Mouse (Mus musculus) spleen, adult 2 months (tissue): ENCODE results near the gene Atl1. TPM values are rescaled to one million over a fixed set of nuclear protein-coding genes. Genes with fewer than 3 reads are reported as not detected.

ENCODE experiments used
- DNase-seq, 2 experiments: peaks; one replicate each; pipeline versions ENCODE4 v3.0.0 to v3.0.0-alpha.2; 2012 to 2021; ENCODE audit warnings: low spot score in 2 of 2, low read depth in 1 of 2
- H3K27ac ChIP-seq: fragments of 200-500 bp; 2 replicates; pipeline ENCODE4 v1.5.1; 2012; ENCODE audit warnings: low read length, inconsistent platforms; ENCODE audit not compliant: insufficient read depth
- H3K27me3 ChIP-seq: fragments of 200-500 bp; 2 replicates; pipeline ENCODE4 v1.6.1; 2012; ENCODE audit warnings: mild to moderate bottlenecking, moderate library complexity, low read length, inconsistent platforms; ENCODE audit not compliant: control insufficient read depth, insufficient read depth
- H3K36me3 ChIP-seq: fragments of 200-500 bp; 2 replicates; pipeline ENCODE4 v1.6.1; 2012; ENCODE audit warnings: mild to moderate bottlenecking, low read length, inconsistent platforms; ENCODE audit not compliant: control insufficient read depth, insufficient read depth
- H3K4me1 ChIP-seq: fragments of 200-500 bp; 2 replicates; pipeline ENCODE4 v1.6.1; 2011; ENCODE audit warnings: inconsistent platforms; ENCODE audit not compliant: control insufficient read depth, insufficient read depth, insufficient read length
- H3K4me3 ChIP-seq: fragments of 200-500 bp; 2 replicates; pipeline ENCODE4 v1.5.1; 2011; ENCODE audit warnings: mild to moderate bottlenecking, inconsistent platforms; ENCODE audit not compliant: insufficient read depth, insufficient read length; ENCODE audit errors: extremely low read depth
- CTCF ChIP-seq: fragments of 200-500 bp; IDR thresholded peaks from 2 replicates; pipeline ENCODE4 v1.5.1; 2011; ENCODE audit warnings: mild to moderate bottlenecking, inconsistent platforms; ENCODE audit not compliant: insufficient read depth, insufficient read length, insufficient replicate concordance; ENCODE audit errors: extremely low read depth
- POLR2A ChIP-seq: fragments of 200-500 bp; IDR thresholded peaks from 2 replicates; pipeline ENCODE4 v1.6.1; 2011; ENCODE audit warnings: low read depth, low read length, inconsistent platforms
- WGBS: fragments of 180-500 bp; shearing (Covaris S2); methylation state at CpG from one replicate; pipeline ENCODE4 v1.1.7; 2018; 5-methylcytosine and 5-hydroxymethylcytosine counted together
- polyA plus RNA-seq: library from polyadenylated mRNA; depleted of rRNA; stranded (reverse); fragments of >200 nt; gene quantifications from 2 replicates; pipeline ENCODE4 v1.2.3, GENCODE M21; 2012

Atl1 gene
- polyA plus RNA-seq, 1 experiment = 0.78 TPM

DNA sequence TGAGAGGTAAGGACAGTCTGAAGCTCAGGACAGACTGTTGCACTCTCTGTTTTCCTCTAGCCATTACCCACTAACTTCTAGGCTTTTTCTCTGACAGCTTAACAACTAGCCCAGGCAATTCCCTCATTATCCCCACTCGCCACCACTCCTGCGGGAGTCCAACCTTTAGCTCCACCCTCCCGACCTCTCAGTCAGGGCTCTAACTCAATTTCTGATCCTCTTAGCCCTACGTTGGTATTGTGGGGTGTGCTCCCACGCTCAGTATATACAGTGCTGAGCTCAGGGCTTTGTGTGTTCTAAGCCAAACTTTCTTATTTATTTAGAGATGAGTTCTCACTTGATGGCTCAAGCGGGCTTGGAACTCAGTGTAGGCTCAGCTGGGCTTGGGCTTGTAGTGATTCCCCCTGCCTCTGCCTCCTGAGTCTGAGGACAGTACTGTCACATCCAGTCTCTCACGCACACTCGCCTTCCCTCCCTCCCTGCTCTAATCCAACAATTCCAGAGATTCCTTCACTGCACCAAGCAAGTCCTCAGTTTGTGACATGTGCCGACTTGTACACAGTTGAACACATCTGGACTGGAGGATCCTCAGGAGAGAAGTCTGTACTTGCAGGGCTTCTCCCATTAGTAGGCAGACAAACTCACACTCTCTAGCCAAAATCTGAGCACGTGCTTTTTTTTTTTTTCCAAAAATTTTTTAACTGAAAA is 11.1 kb upstream of the Atl1 start:
- no peak for DNase-seq
- Histone ChIP-seq H3K4me3 (no peak overlapping the region), H3K27ac (no peak overlapping the region), H3K4me1 (peaks cover 4% of the 10 kb centered on the region; the same call in 1 of the 2 replicates), H3K36me3 (no peaks in the 10 kb centered on the region), H3K27me3 (no peaks in the 10 kb centered on the region)
- 89% methylated on average over 10 of the region's 10 CpGs for WGBS
- TF ChIP-seq POLR2A (no peak), CTCF (no peak)

DNA sequence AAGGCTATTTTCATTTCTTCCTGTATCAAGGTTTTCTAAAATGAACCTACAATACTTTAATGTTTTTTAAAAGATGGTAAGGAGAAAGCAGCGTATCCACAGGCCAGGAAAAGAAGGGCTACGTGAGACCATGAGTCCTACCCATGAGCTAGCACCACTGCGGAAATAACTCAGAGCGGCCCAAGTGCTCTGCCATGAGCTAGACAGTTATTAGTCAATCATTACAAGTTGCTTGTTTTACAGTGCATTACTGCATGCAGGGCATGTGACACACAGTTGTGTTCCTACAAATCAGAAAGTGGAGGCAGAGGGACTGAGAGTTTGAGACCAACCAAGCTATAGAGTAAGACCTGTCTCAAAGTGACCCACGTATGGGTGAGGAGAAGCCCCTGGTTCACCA is 8.4 kb upstream of the Atl1 start:
- TF ChIP-seq POLR2A = no peak
- no peak for TF ChIP-seq CTCF
- DNase-seq = no peak
- WGBS = 96% methylated on average over 5 of the region's 5 CpGs
- Histone ChIP-seq H3K4me1 (peaks cover 11% of the 10 kb centered on the region), H3K36me3 (no peaks in the 10 kb centered on the region), H3K27me3 (no peaks in the 10 kb centered on the region), H3K4me3 (no peak overlapping the region), H3K27ac (no peak overlapping the region)

DNA sequence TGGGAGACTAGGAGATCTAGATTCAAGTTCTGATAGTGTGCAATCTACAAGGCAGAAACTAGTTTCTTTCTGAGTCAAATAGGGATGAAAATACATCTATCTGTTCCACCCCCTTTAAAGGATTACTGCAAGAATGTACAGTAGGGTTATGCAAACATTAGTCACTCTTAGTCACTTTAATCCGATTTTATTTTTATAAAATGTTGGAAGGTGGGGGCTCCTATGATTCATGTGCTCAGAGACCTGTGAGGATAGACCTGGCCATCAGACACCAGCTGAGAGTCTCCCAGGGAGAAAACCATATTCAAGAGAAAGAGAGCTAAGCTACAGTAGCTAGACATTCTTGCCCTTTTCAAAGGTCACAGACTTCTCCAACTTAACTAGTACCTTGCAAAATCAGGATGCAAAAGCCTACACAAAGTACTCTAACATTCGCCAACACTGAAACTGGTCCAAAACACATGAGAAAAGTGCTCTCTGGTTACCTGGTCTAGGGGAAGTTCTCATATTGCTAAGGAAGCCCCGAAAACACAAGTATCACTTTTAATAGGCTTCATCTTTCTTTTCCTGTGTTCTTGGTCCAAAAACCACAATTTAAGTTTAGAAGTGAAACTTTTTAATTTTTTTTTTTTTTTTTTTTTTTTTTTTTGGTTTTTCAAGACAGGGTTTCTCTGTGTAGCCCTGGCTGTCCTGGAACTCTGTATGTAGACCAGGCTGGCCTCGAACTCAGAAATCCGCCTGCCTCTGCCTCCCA is 7.1 kb upstream of the Atl1 start:
- no peak for DNase-seq
- Histone ChIP-seq H3K36me3 (no peaks in the 10 kb centered on the region), H3K27ac (no peak overlapping the region), H3K4me1 (peaks cover 11% of the 10 kb centered on the region), H3K27me3 (no peaks in the 10 kb centered on the region), H3K4me3 (no peak overlapping the region)
- TF ChIP-seq CTCF (no peak), POLR2A (no peak)
- WGBS = 68% methylated on average over 5 of the region's 5 CpGs

DNA sequence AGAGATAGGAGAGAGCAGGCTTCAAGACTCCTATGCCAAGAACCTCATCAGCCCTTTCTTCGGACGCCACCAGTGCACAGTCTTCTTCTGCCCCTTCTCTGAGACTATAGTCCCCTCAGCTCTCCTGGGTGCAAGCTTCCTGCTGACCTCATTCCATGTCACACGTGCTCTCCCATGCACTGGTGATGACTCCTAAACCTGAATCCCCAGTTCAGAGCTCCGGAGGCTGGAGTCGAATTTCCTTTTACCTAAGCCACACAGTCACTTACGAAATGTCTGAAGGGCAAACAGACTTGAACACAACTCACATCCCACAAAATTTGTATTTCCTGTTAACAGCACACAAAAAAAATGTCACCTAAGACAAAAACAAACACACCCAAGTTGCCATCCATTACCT is 4.6 kb upstream of the Atl1 start:
- Histone ChIP-seq H3K27me3 (no peaks in the 10 kb centered on the region), H3K4me3 (no peak overlapping the region), H3K4me1 (peaks cover 18% of the 10 kb centered on the region), H3K36me3 (no peaks in the 10 kb centered on the region), H3K27ac (no peak overlapping the region)
- 90% methylated on average over 6 of the region's 6 CpGs for WGBS
- TF ChIP-seq POLR2A (no peak), CTCF (no peak)
- no peak for DNase-seq

GRCm38 (mm10) chr12:69888345-69888744 is 4.1 kb upstream of the Atl1 start:
- no peak overlapping the region for H3K4me3 ChIP-seq
- no peaks in the 10 kb centered on the region for H3K27me3 ChIP-seq
- no peak overlapping the region for H3K27ac ChIP-seq
- no peak for DNase-seq
- 94% methylated on average over 1 of the region's 1 CpGs for WGBS
- TF ChIP-seq CTCF = no peak
- TF ChIP-seq POLR2A = no peak
- H3K36me3 ChIP-seq = no peaks in the 10 kb centered on the region
- peaks cover 18% of the 10 kb centered on the region for H3K4me1 ChIP-seq

DNA sequence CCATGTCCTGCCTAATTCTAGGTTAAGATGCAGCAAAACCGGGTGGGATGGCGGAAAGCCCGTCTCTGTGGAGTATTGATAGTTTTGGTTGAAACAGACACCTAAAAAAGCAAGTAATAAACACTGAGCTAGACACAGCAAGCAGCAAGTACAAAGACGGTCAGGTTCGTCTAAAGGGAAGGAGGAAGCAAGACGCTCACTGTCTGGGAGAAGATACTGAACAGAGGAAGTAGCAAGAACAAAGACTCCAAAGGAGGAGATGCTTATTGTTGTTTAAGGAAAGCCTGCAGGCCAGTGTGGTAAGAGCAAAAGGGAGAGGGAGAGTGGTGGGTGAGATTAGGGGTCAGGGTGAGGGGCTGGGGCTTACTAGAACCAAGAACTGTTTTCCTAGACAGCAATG is 2.4 kb upstream of the Atl1 start:
- 51% methylated on average over 6 of the region's 6 CpGs for WGBS
- no peaks in the 10 kb centered on the region for H3K36me3 ChIP-seq
- no peaks in the 10 kb centered on the region for H3K27me3 ChIP-seq
- peaks cover 18% of the 10 kb centered on the region for H3K4me1 ChIP-seq
- no peak overlapping the region for H3K4me3 ChIP-seq
- no peak for DNase-seq
- TF ChIP-seq CTCF = no peak
- TF ChIP-seq POLR2A = no peak
- no peak overlapping the region for H3K27ac ChIP-seq

DNA sequence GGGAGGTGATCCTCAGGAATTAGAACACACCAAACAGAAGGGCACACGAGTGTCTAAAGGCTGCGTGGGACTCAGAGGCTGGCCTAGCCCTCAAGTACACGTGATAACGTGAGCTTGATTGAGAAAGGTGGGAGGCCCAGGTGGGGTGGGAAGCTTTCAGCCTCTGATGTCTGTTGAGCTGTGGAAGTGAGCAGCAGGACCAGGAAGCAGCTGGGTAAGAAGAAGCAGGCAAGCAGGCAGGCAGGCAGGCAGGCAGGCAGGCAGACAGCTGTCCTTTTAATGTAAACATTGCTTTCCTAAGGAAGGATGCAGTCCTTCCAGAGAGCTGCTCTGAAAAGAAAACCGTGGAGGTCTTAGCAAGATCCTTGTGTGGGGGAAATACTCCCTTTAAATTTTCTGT is 1.9 kb upstream of the Atl1 start:
- WGBS = 28% methylated on average over 5 of the region's 5 CpGs
- Histone ChIP-seq H3K4me3 (no peak overlapping the region), H3K27ac (no peak overlapping the region), H3K27me3 (no peaks in the 10 kb centered on the region), H3K4me1 (peaks cover 18% of the 10 kb centered on the region), H3K36me3 (no peaks in the 10 kb centered on the region)
- TF ChIP-seq POLR2A = no peak
- no peak for TF ChIP-seq CTCF
- DNase-seq = no peak
